Mouse (Mus musculus) yolk sac, embryonic 10.5 days (tissue): Measurements from ENCODE around the gene Cyfip2.

Experiments
- DNase-seq: peaks from one replicate; pipeline ENCODE4 v3.0.0-alpha.2; 2017; ENCODE audit warnings: low spot score

Gene Cyfip2

DNA sequence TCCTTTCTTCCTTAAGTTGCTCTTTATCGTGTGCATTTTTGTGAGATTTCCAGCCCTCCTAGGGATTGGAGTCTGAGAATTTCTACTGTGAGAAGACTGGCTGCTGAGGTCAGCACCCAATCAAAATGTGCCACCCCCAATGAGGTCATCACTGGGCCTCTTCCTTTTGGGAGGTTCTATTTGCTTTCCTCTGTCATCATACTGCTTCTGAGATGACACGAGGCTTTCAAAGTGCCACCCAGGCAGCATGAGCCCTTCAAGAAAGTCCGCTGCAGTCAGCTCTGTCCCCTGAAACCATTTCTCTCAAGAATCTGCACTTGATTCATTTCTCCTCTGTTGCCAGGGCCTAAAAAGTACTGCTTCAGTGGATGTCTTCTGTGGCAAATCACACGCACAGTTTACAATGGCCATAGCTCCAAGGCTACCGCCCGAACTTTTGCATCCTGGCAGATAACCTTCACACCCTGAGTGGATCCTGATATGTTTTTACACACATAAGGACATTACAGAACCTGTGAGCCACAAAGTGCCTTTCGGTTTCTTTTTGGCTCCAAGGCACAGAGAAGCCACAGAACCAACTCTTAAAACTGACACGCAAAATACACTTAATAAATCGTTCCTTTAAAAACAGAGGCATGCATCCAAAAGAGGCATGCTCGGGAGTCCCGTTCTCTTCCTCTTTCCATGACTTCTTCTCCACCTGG, 4.2 kb downstream of the Cyfip2 start:
- no peak for DNase-seq

DNA sequence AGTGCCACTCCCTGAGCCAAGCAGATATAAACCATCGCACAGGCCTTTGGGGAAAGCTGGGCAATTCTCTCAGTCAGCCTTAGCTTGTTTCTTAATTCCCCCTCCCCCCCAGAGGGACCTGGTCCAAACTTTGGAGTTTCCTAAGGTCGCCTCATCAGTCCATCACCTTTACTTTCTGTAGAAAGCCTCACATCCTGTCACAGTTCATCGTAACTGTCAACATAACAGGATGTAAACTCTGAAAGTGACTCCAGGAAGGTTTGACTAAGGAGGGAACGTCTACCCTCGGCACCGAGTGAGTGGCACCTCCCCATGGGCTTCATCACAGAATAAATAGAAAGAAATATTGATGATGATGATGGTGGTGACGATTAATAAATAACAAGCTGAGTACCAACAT, 4.9 kb downstream of the Cyfip2 start:
- DNase-seq = no peak

GRCm38 (mm10) chr11:46306776-46307175, 5.9 kb downstream of the Cyfip2 start:
- DNase-seq = no peak

DNA sequence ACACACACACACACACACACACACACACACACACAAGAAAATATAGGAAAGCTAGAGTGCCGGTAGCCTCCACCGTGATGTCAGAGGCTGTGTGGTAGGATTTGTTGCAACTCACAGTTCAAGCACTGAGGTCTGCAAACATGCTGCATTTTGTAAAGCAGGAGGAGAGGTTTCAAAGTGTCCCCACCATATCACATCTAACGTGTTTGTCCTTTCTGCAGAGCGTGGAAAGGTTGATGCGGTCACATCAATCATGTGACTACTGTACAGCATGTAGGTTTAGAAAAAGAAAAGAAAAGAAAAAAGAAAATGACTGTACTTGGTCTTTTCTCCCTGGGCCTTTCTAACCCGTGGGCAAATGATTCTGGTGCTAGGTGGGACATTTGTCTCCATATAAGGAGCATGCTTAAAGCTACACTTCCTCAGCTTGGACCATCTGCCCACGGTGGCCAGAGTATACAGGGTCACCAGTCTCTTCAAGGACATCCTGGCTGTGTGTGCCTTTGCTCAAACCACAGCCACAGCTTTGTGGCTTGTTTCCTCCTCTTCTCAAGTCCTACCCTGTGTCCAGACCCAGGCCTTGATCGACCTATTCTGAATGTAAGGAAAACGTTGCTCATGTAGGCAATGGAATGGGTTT, 6.7 kb downstream of the Cyfip2 start:
- no peak for DNase-seq

DNA sequence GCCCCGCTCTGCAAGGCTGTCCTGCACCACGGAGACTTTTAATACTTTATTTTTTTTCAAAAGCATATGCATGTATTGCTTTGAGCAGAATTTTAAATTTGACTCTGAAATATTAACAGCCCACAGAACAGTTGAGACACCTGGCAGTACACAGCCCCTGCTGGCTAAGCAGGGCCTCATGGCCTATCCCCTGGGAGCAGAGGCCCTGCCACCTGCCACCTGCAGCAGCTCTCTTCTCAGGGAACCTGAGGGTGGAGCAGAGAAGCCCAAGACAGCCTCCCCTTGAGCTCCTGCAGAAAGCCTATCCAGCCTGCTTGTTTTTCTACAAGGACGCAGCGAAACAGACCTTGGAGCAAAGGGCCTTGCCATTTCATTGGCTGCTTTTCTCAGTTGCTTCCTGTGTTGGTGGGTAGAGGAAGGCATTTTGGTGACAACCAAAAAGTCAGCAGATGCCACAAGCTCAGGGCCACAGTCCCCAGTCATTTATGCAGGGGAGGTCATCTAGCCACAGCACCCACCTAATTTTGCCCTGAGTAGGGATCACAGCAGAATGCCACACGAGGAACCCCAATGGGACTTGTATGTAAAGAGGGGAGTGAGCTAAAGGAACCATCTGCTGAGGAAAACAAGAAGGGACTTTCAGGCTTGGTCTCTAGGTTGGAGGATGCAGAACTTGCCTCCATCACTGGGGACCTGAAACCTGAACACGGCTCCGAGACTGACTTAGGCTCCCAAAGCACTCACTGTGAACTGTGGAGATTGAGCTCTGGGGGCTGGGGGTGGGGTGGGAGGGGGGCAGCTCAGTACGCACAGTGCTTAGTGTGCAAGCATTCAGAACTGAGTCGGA, 7.6 kb downstream of the Cyfip2 start:
- DNase-seq = no peak

- no peak for DNase-seq
Measured at GRCm38 (mm10) chr11:46304093-46304492, 8.6 kb downstream of the Cyfip2 start.

GRCm38 (mm10) chr11:46302471-46302870, 10.2 kb downstream of the Cyfip2 start:
- DNase-seq = peak; percentile 72

GRCm38 (mm10) chr11:46301579-46302248, 10.9 kb downstream of the Cyfip2 start:
- no peak for DNase-seq

DNA sequence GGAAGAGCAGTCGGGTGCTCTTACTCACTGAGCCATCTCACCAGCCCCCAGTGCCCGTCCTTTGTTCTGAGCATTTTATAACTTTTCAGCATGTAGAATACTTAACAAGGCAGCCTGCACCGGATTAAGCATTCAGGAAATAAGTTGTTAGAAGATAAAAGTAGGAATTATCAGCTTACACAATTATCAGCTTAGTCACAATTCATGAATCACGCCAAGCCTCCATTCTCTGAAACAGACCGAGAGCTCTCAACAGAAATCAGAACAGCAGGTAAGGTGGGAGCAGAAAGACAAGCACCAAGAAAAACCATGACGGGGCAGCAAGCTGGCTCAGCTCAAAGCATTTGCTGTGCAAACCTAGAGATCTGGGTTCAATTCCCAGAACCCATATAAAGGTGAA, 12.8 kb downstream of the Cyfip2 start:
- DNase-seq = no peak

DNA sequence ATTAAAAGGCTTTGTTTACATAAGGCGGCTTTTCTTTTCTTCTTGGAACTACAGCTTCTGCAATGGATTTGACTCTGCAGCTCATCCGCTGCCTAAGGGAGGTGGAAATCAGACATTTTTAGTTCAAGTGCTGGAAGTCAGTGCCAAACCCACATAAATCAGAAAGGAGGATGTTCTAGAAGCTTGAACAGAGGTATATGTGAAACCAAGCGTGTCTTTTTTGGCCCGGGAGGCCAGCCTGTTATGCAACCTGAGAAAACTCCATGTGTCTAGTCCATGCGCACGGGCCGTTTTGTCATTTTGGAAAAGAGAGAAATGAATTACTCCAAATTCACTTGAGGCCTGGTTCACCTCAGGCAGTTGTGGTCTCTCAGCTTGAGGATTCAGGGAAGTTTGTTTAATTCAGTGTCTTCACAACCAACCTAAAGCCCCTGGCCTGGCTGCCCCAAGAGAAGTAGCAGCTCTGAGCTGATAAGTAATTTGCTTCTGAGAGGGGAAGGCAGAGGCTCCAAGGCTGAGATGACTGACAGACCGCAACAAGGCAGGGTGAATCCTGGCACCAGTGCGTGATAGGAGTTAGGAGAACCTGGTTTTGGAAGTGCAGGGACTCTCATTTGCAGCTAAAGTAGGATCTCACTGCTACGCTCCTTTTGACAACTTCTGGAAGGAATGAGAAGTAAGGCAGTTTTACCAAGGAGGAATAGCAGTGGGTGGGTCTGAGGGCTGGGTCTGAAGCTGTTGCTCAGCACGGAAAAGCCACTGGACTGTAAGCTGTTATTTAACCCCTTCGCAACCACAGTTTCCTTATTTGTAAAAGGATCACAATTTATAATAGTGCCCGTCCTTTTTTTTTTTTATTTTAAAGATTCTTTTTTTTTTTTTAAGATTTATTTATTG, 13.5 kb downstream of the Cyfip2 start:
- no peak for DNase-seq

GRCm38 (mm10) chr11:46294390-46294789, 18.3 kb downstream of the Cyfip2 start:
- no peak for DNase-seq

- DNase-seq = no peak
Measured at GRCm38 (mm10) chr11:46293491-46293890, 19.2 kb downstream of the Cyfip2 start.

DNA sequence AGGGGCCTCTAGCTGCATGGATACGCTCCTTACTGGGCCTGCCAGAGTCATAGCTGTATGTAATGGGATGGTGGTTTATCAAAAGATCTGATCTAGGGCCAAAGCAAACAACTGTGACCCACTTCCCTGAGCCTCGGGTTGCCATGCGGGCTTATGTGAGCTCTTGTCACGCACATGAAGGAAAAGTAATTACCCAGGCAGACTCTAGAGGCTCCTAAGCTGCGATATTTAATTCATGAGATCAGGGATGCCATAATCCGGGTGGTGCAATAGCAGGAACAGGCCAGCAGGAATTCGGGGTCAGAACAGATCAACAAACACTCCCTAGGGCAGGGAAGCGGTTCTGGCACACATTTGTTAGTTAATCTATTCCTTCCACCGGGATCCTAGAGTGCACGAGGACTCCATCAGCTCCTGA, 21.7 kb downstream of the Cyfip2 start:
- peak; percentile 59 for DNase-seq

GRCm38 (mm10) chr11:46289561-46289960, 23.1 kb downstream of the Cyfip2 start:
- DNase-seq = no peak

GRCm38 (mm10) chr11:46289022-46289421, 23.6 kb downstream of the Cyfip2 start:
- no peak for DNase-seq

GRCm38 (mm10) chr11:46288091-46288490, 24.6 kb downstream of the Cyfip2 start:
- DNase-seq = no peak

DNA sequence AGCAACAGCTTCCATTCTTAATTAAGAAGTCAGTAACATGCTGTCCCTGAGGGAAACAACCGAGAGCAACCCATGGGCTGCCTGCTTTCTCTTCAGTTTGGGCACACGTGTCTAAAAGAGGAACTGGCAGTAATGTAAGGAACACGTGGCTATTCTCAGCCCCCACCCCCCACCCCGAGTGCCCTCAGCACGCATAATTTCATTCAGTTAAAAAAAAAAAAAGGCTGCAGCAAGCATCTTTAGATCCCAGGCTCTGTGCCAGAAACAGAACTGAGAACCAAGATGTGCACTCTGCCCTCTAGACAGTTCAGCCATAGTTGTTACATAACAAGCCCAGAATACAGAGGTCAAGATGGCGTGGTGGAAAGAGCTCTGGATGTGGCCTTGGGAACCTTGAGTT, 25.9 kb downstream of the Cyfip2 start:
- DNase-seq = no peak

- DNase-seq = no peak
Measured at GRCm38 (mm10) chr11:46283800-46284199, 28.9 kb downstream of the Cyfip2 start.

DNA sequence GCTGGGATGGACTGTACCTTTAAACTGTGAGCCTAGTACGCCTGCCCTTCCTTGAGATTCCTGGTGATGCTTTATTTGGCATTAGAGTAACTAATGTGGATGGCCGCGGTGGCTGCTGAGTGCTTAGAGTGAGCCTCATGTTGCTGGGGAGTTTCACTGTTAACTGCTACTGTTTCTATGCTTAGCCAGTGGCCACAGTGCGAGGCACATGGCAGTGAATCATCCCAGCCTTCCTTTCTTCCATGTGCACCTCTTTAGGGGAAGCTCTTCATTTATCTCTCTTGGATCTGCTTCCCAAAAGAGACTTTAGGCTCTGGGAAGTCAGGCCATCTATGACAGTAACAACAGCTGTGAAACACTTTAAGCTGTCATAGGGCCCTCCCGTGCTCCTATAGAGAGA, 30.0 kb downstream of the Cyfip2 start:
- DNase-seq = no peak

DNA sequence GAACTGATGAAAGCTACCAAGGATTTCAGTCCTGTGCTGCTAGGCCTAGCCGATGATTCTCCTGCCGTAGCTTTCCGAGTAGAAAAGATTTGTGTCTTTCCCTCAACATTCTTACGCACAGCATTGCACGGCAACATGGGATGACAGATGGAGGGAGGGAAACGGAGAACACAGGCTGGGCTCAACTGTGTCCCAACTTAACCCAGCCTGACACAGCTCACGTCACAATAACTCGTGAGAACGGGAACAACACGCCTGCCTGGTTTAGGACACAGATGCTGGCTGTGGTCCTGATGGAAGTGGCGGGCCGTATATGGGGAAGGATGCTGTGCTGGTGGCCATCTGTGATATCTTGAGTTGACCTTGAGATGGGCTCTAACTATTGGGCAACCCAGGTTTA, 34.0 kb downstream of the Cyfip2 start:
- no peak for DNase-seq

DNA sequence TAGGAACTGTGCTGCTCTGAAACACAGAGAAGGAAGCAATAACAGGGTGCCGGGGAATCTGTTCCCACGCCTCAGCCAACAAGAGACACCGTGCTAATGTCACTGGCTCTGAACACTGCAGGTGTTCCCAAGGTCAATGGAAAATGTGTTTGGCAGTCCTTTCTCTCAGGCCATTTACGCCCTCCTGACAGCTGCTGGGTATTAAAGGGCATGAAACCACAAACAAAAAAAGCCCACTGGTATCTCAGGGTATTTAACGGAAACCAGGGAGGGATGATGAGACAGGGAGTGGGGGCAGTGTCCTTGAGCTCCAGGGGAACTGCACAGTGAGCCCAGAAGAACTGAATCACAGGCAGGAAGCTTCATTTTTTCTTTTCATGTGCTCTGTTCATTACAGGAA, 34.5 kb downstream of the Cyfip2 start:
- no peak for DNase-seq
